Comparison of ENCODE assay signal across 9 mouse cellular contexts in genomic region chr8:26687146-26687545, GRCm38 (mm10).
A peak's percentile ranks its signal among the peaks of the same experiment; 100 is the strongest.
DNase-seq lines count a peak whose midpoint lies in the region; ATAC-seq and TF ChIP-seq lines count a peak whose summit lies in the region.
"Had no signal": no experiment of that assay in that cellular context is flagged by ENCODE, and none has a peak within 500 bp of the region (broad histone marks: within the 10 kb centered on the region; RNA-seq: fewer than 3 reads in every experiment).

No protein-coding gene starts in this region.

- intact Hi-C loops in gastrocnemius, postnatal 14 days (cut with DNase I; ENCODE audit: low total_unique reads), result loop anchor here (5.0 kb wide), 1 partner anchor 290 kb away; the partner anchor contains the start of gene Zfp703

- H3K27me3 ChIP-seq in limb, embryonic 11.5 days (ENCODE audit: control insufficient read depth, insufficient read depth, low read length), result no peaks in the 10 kb centered on the region; the same call in 1 of the 2 replicates
- H3K27me3 ChIP-seq in limb, embryonic 10.5 days (ENCODE audit: low read depth, poor library complexity, severe bottlenecking), result peaks cover 65% of the 10 kb centered on the region
- H3K27me3 ChIP-seq in midbrain, postnatal 0 days (ENCODE audit: insufficient read depth, low read length), result no peaks in the 10 kb centered on the region
- H3K27me3 ChIP-seq: megakaryocyte, embryonic 14.5 days had no signal

- H3K4me2 ChIP-seq in limb, embryonic 11.5 days (ENCODE audit: low read depth, severe bottlenecking), result no peak overlapping the region
- no peak overlapping the region for H3K4me2 ChIP-seq in midbrain, postnatal 0 days (ENCODE audit: low read depth, low read length, poor library complexity, severe bottlenecking)

- no peak overlapping the region for H3K4me3 ChIP-seq in limb, embryonic 11.5 days (ENCODE audit: low read depth, low read length)
- no peak overlapping the region for H3K4me3 ChIP-seq in limb, embryonic 10.5 days
- H3K4me3 ChIP-seq in midbrain, postnatal 0 days (ENCODE audit: low read depth, low read length), result no peak overlapping the region
- H3K4me3 ChIP-seq: megakaryocyte, embryonic 14.5 days had no signal

- H3K27ac ChIP-seq in limb, embryonic 11.5 days (replicated peaks; ENCODE audit: low read depth, low read length), result no peak overlapping the region
- H3K27ac ChIP-seq in limb, embryonic 10.5 days, result no peak overlapping the region
- H3K27ac ChIP-seq in midbrain, postnatal 0 days (ENCODE audit: low read depth, low read length), result no peak overlapping the region

- no peaks in the 10 kb centered on the region for H3K9me3 ChIP-seq in limb, embryonic 11.5 days (ENCODE audit: control insufficient read depth, low read length)
- H3K9me3 ChIP-seq in limb, embryonic 10.5 days (replicated peaks), result no peaks in the 10 kb centered on the region
- H3K9me3 ChIP-seq in midbrain, postnatal 0 days (ENCODE audit: low read length), result no peaks in the 10 kb centered on the region

- 0 out of 2 replicates have a peak, but pooled peaks cover 3% of the 10 kb centered on the region for H3K4me1 ChIP-seq in limb, embryonic 11.5 days (ENCODE audit: control insufficient read depth, insufficient read depth, low read length)
- H3K4me1 ChIP-seq in limb, embryonic 10.5 days, result peaks cover 41% of the 10 kb centered on the region
- no peaks in the 10 kb centered on the region for H3K4me1 ChIP-seq in midbrain, postnatal 0 days (ENCODE audit: insufficient read depth, low read length)
- H3K4me1 ChIP-seq: megakaryocyte, embryonic 14.5 days had no signal

- H3K36me3 ChIP-seq in limb, embryonic 11.5 days (ENCODE audit: control insufficient read depth, insufficient read depth, low read length), result no peaks in the 10 kb centered on the region
- no peaks in the 10 kb centered on the region for H3K36me3 ChIP-seq in limb, embryonic 10.5 days
- H3K36me3 ChIP-seq in midbrain, postnatal 0 days (ENCODE audit: insufficient read depth, low read length), result no peaks in the 10 kb centered on the region

- H3K9ac ChIP-seq in limb, embryonic 11.5 days (ENCODE audit: low read length), result no peak overlapping the region
- no peak overlapping the region for H3K9ac ChIP-seq in midbrain, postnatal 0 days (replicated peaks; ENCODE audit: low read length, poor library complexity, severe bottlenecking)

- no peak for ATAC-seq in limb, embryonic 11.5 days (ENCODE audit: insufficient number of reproducible peaks, low FRiP score, low TSS enrichment, low read depth)
- no peak for ATAC-seq in midbrain, postnatal 0 days (ENCODE audit: low FRiP score)

- DNase-seq in adrenal gland, adult (ENCODE audit: inconsistent age in 2 of 2, low spot score in 1 of 2), result peak; percentile 36 to 76
- DNase-seq in adrenal gland, adult 8-10 months, result no peak
- DNase-seq in limb, embryonic 11.5 days (ENCODE audit: low spot score), result peak; percentile 62
- no peak for DNase-seq in limb, embryonic 10.5 days (ENCODE audit: low spot score)
- DNase-seq in cerebellum, adult 8-10 months, result peak; percentile 41
- peak; percentile 42 for DNase-seq in gastrocnemius, postnatal 14 days
- peak; percentile 53 for DNase-seq in midbrain, postnatal 0 days (ENCODE audit: low spot score)
- no peak for DNase-seq in thymus, postnatal 4 days

- TF ChIP-seq CTCF in midbrain, postnatal 0 days (IDR thresholded peaks at IDR 0.05), result peak; percentile 83

Comparison
In these comparisons a context has a peak if more than half of its experiments do, and no peak if none do; other contexts are left out.
1. DNase-seq: peak in adrenal gland, adult (2 of 2), limb, embryonic 11.5 days (single experiment), cerebellum, adult 8-10 months (single experiment), gastrocnemius, postnatal 14 days (single experiment) and midbrain, postnatal 0 days (single experiment); none in adrenal gland, adult 8-10 months (single experiment), limb, embryonic 10.5 days (single experiment) and thymus, postnatal 4 days (single experiment).